Mouse (Mus musculus) forebrain, embryonic 16.5 days (tissue): ENCODE data around the gene AL731706.1. TPM values are rescaled to one million over a fixed set of nuclear protein-coding genes. Genes with fewer than 3 reads are reported as not detected.
A peak's percentile ranks its signal among the peaks of the same experiment; 100 is the strongest.

Experiments
- ATAC-seq: fragments of 200-750 bp; cut with Nextera tagmentation; 2 replicates; pipeline ENCODE4 v1.8.0; 2017; ENCODE audit warnings: mild to moderate bottlenecking, moderate library complexity
- H3K27ac ChIP-seq: fragments of 300-500 bp; sonication (generic); 2 replicates; pipeline ENCODE4 v1.5.1; 2014; ENCODE audit warnings: low read length, control low read depth
- H3K27me3 ChIP-seq: fragments of 300-500 bp; sonication (generic); replicated peaks from 2 replicates; pipeline ENCODE4 v1.6.1; 2014; ENCODE audit warnings: low read length; ENCODE audit not compliant: control insufficient read depth, insufficient read depth
- H3K36me3 ChIP-seq: fragments of 300-500 bp; sonication (generic); 2 replicates; pipeline ENCODE4 v1.6.1; 2014; ENCODE audit not compliant: control insufficient read depth, insufficient read depth
- H3K4me1 ChIP-seq: fragments of 300-500 bp; sonication (generic); replicated peaks from 2 replicates; pipeline ENCODE4 v1.6.1; 2014; ENCODE audit warnings: low read length; ENCODE audit not compliant: control insufficient read depth, insufficient read depth
- H3K4me2 ChIP-seq: fragments of 300-500 bp; sonication (generic); 2 replicates; pipeline ENCODE4 v1.6.1; 2014; ENCODE audit warnings: mild to moderate bottlenecking, low read length, control low read depth
- H3K4me3 ChIP-seq: fragments of 300-500 bp; sonication (generic); replicated peaks from 2 replicates; pipeline ENCODE4 v1.5.1; 2014; ENCODE audit warnings: mild to moderate bottlenecking, low read length, control low read depth
- H3K9ac ChIP-seq: fragments of 300-500 bp; sonication (generic); replicated peaks from 2 replicates; pipeline ENCODE4 v1.6.1; 2014; ENCODE audit warnings: low read depth, low read length, control low read depth
- H3K9me3 ChIP-seq: fragments of 300-500 bp; sonication (generic); 2 replicates; pipeline ENCODE4 v1.6.1; 2016; ENCODE audit warnings: low read length; ENCODE audit not compliant: control insufficient read depth
- WGBS: fragments of 180-500 bp; shearing (Covaris S2); extraction: QIAGEN DNeasy Blood & Tissue Kit; methylation state at CpG from one replicate; pipeline ENCODE4 v1.1.7; 2014; 5-methylcytosine and 5-hydroxymethylcytosine counted together
- polyA plus RNA-seq: library from polyadenylated mRNA; unstranded; fragments of >200 nt; fragmentation: Nextera tagmentation; extraction: Ambion mirVana; gene quantifications from 2 replicates; pipeline ENCODE4 v1.2.1, GENCODE M21; 2015

AL731706.1 gene
- 22.3 and 23.3 TPM in 2 replicates for polyA plus RNA-seq

DNA sequence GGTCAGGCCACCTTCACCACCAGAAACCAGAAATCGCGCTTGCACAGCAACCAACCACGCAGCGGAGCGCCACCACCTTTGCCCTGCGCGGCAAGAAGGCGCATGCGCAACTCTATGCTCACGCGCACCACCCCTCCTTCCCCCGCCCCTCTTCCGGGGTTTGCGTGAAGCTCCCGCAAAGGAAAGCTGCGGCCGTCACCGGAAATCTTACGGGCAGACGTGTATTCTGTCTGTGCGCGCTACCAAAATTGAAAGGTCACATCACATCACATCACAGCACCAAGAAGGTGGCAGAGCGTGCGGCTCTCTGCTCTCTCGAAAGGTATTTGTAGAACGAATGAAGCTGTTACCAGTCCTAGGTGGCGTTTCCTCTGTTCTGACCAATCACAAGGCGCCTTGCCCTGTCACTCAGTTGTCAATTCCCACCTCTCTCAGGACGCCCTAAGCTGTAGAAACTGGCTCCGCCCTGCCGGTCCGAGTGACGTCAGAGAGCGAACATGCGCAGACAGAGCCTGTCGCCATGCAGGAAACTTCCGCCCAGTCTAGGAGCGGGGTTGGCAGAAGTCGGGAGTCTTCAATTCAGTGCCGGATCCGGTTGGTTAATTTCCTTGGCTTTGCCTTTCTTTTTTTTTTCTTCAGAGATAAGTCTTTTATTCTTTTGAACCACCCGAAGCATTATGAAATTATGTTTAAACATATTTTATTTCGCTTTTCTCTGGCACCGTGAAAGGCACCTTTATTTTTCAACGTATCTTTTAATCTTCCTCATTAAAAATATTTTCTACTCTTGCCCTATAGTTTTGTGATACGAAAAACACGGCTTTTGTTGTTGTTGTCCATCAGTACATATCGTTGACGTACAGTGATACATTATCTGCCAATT is at the start of gene AL731706.1, which contains the start of the genes Slx4ip and Mkks:
AL731706.1 (minus strand) TSS at position 322 of the 883 bp plus-strand sequence.
Slx4ip (plus strand) TSS at position 151 of the 883 bp plus-strand sequence.
Mkks (minus strand) TSS at position 322 of the 883 bp plus-strand sequence.
- H3K4me2 ChIP-seq = peak within 1 kb of the TSS; percentile 46
- no peaks in the 10 kb centered on the region for H3K27me3 ChIP-seq
- peak within 1 kb of the TSS; percentile 74 for H3K9ac ChIP-seq
- ATAC-seq = peak; percentile 97
- peaks cover 11% of the 10 kb centered on the region for H3K4me1 ChIP-seq
- H3K36me3 ChIP-seq = no peaks in the 10 kb centered on the region
- WGBS = under 1% methylated on average over 49 of the region's 49 CpGs
- peak within 1 kb of the TSS; percentile 59 for H3K4me3 ChIP-seq
- H3K9me3 ChIP-seq = no peaks in the 10 kb centered on the region
- H3K27ac ChIP-seq = peak within 1 kb of the TSS; percentile 95

DNA sequence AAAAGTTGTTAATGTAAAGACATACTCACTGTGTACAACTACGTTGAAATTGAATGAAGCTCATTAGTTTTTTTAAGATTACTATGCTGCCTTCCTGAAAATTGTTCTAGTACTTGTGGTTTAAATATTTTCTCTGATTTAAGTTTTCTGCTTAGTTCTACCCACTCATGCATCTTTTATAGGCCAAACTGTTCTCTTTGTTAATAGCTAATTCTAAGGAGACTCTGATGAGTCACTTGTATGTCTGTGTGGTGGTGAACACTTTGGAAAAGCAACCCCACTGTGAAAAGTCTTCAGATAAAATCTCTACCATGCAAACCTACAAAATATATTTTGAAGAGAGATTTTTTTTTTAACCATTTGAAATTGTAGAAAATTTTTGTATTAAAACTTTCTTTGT is 47.1 kb upstream of the AL731706.1 start:
- Histone ChIP-seq H3K36me3 (no peaks in the 10 kb centered on the region), H3K4me1 (no peaks in the 10 kb centered on the region), H3K9ac (no peak overlapping the region), H3K4me3 (no peak overlapping the region), H3K27me3 (no peaks in the 10 kb centered on the region), H3K9me3 (no peaks in the 10 kb centered on the region), H3K4me2 (no peak overlapping the region), H3K27ac (no peak overlapping the region)
- 85% methylated on average over 1 of the region's 1 CpGs for WGBS
- ATAC-seq = no peak

DNA sequence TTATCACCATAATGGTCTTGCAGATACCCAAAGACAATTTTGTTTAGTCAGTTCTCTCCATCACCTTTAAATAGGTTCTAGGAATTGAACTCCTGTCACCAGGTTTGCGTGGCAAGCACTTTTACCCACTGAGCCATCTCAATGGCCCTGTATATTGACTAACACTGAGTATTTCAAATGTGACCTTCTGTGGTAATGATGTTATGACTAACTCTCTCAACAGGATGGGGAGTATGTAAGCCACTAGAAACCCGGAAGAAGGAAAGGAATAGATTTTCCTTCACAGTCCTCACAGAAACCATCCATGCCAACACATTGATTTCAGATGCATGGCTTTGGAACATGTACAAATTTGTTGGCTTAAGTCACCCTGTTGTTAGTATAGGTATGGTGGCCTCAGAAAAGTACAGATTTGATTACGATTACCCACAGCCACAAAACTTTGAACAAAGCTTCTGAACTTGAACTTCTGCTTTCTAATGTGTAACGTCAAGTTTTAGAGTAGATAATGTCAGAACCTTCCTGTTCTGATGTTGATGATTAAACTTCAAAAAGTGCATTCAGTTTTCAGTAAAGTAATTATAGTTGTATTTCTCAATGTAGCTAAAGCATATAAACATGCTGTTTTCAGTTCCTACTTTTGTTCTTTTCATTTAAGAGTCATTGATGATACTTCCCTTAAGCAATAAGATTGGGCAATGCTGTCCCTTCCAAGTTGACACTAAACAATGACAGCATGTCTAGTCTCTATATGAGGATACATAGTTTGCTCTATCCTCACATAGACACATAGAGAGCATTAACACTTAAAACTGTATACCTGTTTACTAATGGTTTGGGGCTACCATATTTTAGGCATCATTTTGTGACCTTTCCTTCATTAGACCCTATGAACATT is 45.5 kb upstream of the AL731706.1 start:
- no peaks in the 10 kb centered on the region for H3K36me3 ChIP-seq
- H3K9me3 ChIP-seq = no peaks in the 10 kb centered on the region
- H3K27me3 ChIP-seq = no peaks in the 10 kb centered on the region
- no peak overlapping the region for H3K4me2 ChIP-seq
- 95% methylated on average over 4 of the region's 4 CpGs for WGBS
- ATAC-seq = no peak
- no peak overlapping the region for H3K9ac ChIP-seq
- H3K27ac ChIP-seq = no peak overlapping the region
- H3K4me1 ChIP-seq = no peaks in the 10 kb centered on the region
- no peak overlapping the region for H3K4me3 ChIP-seq

DNA sequence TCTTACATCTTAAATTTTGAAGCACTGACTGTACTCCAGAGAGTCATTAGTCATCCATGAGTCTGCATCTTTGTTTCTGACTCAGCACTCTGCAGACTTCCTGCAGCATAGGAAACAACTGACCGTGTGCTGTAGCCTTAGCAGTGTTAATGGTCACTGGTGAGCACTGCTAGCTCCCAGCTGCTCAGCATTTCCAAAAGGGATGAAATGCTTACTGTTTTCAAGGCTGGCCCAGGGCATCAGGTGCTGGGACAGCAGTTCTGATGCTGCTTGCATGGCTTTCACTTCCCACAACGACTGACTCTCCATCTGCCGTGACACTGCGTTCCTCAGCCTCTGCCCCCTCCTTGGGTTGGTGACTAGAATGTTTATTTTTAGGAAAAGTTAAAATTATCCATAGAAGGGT is 29.8 kb upstream of the AL731706.1 start:
- Histone ChIP-seq H3K4me2 (no peak overlapping the region), H3K27me3 (no peaks in the 10 kb centered on the region), H3K9me3 (no peaks in the 10 kb centered on the region), H3K36me3 (no peaks in the 10 kb centered on the region), H3K4me1 (no peaks in the 10 kb centered on the region), H3K4me3 (no peak overlapping the region), H3K9ac (no peak overlapping the region), H3K27ac (no peak overlapping the region)
- 76% methylated on average over 4 of the region's 4 CpGs for WGBS
- ATAC-seq = no peak

DNA sequence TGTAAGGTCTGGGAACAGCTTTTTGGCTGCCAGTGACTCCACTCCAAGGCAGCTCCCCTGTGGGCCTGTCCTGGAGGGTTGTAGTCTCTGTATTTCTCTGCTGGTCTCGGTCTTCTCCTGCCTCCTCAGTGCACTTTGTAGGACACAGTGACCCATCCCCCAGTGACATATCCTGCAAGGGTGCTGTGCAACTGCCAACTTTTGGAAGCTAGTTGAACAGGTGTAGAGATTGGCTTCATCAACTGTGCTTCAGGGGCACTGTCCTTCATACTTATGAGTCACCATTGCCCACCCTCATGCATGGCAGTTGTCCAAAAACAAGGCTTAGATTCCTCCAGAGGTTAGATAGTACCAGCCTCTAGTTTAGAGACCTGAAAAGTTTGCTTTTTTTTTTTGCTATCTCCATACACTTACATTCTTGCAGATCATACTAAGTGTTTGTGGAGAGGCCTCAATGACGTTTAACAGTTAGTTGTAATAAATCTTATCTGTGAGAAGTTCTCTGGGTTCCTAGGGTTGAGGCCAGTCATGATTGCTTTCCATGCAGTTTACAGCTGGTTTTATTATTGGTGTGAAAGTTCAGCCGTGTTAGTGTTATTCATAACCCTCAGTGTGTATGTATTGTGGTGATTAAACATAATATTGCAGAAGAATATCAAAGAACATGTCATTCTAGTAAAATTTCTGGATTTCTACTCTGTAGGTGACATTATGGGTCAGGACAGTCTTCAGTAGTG is 29.2 kb upstream of the AL731706.1 start:
- Histone ChIP-seq H3K27ac (no peak overlapping the region), H3K4me2 (no peak overlapping the region), H3K27me3 (no peaks in the 10 kb centered on the region), H3K9me3 (no peaks in the 10 kb centered on the region), H3K9ac (no peak overlapping the region), H3K4me1 (no peaks in the 10 kb centered on the region), H3K4me3 (no peak overlapping the region), H3K36me3 (no peaks in the 10 kb centered on the region)
- ATAC-seq = no peak
- 86% methylated on average over 3 of the region's 3 CpGs for WGBS

DNA sequence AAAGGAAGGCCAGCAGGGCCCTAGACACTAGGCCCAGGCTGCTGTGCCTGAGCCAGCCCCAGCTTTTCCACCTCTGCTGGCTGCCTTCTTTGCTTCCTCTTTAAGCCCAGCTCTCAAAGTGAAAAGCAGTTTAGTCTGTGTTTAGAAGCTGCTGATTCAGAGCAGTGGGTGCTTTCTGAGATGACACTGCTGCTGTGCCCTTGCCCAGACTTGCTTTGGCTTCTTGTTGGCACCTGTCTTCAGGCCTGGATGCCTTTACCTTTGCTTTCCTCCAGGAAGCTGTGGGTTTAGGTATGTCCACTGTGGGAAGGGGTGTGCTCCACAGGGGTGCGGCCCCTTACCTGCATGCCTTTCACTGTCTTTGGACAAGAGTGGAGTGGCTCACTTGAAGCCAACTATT is 28.2 kb upstream of the AL731706.1 start:
- WGBS = 100% methylated on average over 1 of the region's 1 CpGs
- Histone ChIP-seq H3K4me3 (no peak overlapping the region), H3K9ac (no peak overlapping the region), H3K9me3 (no peaks in the 10 kb centered on the region), H3K27me3 (no peaks in the 10 kb centered on the region), H3K36me3 (no peaks in the 10 kb centered on the region), H3K4me2 (no peak overlapping the region), H3K27ac (no peak overlapping the region), H3K4me1 (no peaks in the 10 kb centered on the region; the same call in 1 of the 2 replicates)
- ATAC-seq = no peak

DNA sequence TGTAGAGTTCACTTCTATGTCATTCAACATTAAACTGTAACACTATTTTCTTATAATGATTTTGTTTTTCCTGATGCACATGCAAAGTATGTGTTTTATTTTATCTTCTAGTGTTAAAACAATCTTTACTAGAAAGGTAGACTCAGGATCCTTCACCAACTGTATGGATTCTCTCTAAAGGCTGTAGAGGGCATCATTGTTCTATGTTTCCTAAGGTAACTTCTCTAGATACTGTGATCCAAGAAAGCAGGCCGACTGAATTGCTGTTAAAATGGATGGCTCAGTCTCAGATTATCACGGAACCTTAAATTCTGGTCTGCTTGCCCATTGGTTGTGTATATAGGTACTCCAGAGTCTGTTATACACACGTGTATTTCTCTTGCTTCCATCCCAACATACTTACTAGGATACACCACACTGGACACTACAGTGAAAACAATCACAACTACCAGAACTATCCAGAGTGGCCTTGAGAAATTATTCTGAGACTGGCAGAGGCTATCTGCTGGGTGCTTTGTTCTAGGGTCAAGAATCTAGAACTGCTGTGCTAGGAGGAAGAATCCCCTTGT is 23.2 kb upstream of the AL731706.1 start:
- peak; percentile 62 for ATAC-seq
- peaks cover 14% of the 10 kb centered on the region for H3K4me1 ChIP-seq
- H3K4me2 ChIP-seq = no peak overlapping the region
- no peak overlapping the region for H3K27ac ChIP-seq
- WGBS = 49% methylated on average over 3 of the region's 3 CpGs
- no peaks in the 10 kb centered on the region for H3K27me3 ChIP-seq
- H3K4me3 ChIP-seq = no peak overlapping the region
- no peak overlapping the region for H3K9ac ChIP-seq
- H3K9me3 ChIP-seq = no peaks in the 10 kb centered on the region
- no peaks in the 10 kb centered on the region for H3K36me3 ChIP-seq

DNA sequence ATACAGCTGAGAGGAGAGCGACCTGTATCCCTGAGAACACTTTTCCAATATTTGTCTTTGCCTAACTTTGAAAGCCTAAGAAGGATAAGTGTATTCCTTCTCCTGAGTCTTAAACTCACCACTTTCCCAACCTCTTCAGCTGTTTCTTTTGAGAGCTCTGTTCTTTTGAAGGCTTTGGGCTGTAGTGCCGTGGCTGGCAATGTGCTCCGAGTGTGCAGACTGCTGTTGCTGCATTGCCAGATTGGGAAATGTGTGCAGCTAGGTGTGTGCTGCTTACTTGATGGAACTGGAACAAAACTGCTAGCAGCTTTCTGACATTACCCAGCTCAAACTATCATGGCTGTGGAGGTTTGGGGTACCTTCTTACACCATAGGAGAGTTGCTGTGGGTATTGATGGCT is 21.8 kb upstream of the AL731706.1 start:
- ATAC-seq = no peak
- Histone ChIP-seq H3K4me1 (peaks cover 14% of the 10 kb centered on the region), H3K9ac (no peak overlapping the region), H3K4me3 (no peak overlapping the region), H3K9me3 (no peaks in the 10 kb centered on the region), H3K27ac (no peak overlapping the region), H3K36me3 (no peaks in the 10 kb centered on the region), H3K4me2 (no peak overlapping the region), H3K27me3 (no peaks in the 10 kb centered on the region)
- 27% methylated on average over 3 of the region's 3 CpGs for WGBS
